ENCODE assay signal across 16 mouse cellular contexts in the genomic region with DNA sequence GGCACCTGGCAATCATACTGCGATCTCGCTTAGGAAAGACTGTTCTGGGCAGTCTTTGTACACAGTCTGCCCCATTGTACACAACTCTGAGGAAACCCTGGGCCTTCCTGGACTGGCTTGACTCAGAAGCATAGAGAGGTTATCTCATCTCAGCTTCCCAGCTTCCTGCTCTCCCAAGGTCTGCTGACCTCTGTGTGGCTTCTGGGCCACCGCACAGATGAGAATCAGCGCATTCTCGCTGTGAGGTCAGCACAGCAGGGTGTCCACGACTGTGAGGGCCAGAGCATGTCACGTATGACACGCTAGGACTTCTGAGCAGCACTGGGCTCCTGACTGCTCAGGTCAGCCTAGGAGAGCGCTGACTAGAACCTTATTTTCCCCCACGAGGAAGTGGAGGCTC. TPM values are rescaled to one million over a fixed set of nuclear protein-coding genes. Genes with fewer than 3 reads are reported as not detected.
DNase-seq lines count a peak whose midpoint lies in the region; ATAC-seq lines count a peak whose summit lies in the region.
"Had no signal": no experiment of that assay in that cellular context is flagged by ENCODE, and none has a peak within 500 bp of the region (broad histone marks: within the 10 kb centered on the region; RNA-seq: fewer than 3 reads in every experiment).

No protein-coding gene starts in this region.

- no peaks in the 10 kb centered on the region for H3K9me3 ChIP-seq in intestine, embryonic 16.5 days (ENCODE audit: control insufficient read depth, low read length)
- no peaks in the 10 kb centered on the region for H3K9me3 ChIP-seq in intestine, embryonic 15.5 days
- H3K9me3 ChIP-seq in liver, embryonic 16.5 days (replicated peaks; ENCODE audit: control insufficient read depth, low read length) = no peaks in the 10 kb centered on the region
- H3K9me3 ChIP-seq: forebrain, embryonic 12.5 days; hindbrain, embryonic 13.5 days; limb, embryonic 12.5 days had no signal

- H3K9ac ChIP-seq in intestine, embryonic 16.5 days (ENCODE audit: low read depth, low read length) = no peak overlapping the region
- no peak overlapping the region for H3K9ac ChIP-seq in intestine, embryonic 15.5 days
- H3K9ac ChIP-seq in liver, embryonic 16.5 days (ENCODE audit: low read depth, low read length) = no peak overlapping the region
- H3K9ac ChIP-seq: forebrain, embryonic 12.5 days; hindbrain, embryonic 13.5 days; limb, embryonic 12.5 days had no signal

- H3K27me3 ChIP-seq in intestine, embryonic 16.5 days (replicated peaks; ENCODE audit: control insufficient read depth, insufficient read depth, low read length) = no peaks in the 10 kb centered on the region
- no peaks in the 10 kb centered on the region for H3K27me3 ChIP-seq in intestine, embryonic 15.5 days (replicated peaks)
- no peaks in the 10 kb centered on the region for H3K27me3 ChIP-seq in liver, embryonic 16.5 days (ENCODE audit: control insufficient read depth, insufficient read depth, low read depth, low read length)
- H3K27me3 ChIP-seq: CH12.LX; forebrain, embryonic 12.5 days; hindbrain, embryonic 13.5 days; limb, embryonic 12.5 days had no signal

- H3K4me2 ChIP-seq in intestine, embryonic 16.5 days (ENCODE audit: low read depth, low read length) = no peak overlapping the region
- H3K4me2 ChIP-seq in intestine, embryonic 15.5 days (replicated peaks) = no peak overlapping the region
- no peak overlapping the region for H3K4me2 ChIP-seq in liver, embryonic 16.5 days (ENCODE audit: low read depth, low read length)
- H3K4me2 ChIP-seq: forebrain, embryonic 12.5 days; hindbrain, embryonic 13.5 days; limb, embryonic 12.5 days had no signal

- no peaks in the 10 kb centered on the region; the same call in 1 of the 2 replicates for H3K4me1 ChIP-seq in intestine, embryonic 16.5 days (ENCODE audit: control insufficient read depth, insufficient read depth, low read length)
- no peaks in the 10 kb centered on the region for H3K4me1 ChIP-seq in intestine, embryonic 15.5 days (replicated peaks)
- peaks cover 4% of the 10 kb centered on the region; the same call in 1 of the 2 replicates for H3K4me1 ChIP-seq in liver, embryonic 16.5 days (ENCODE audit: control insufficient read depth, low read depth, low read length)
- H3K4me1 ChIP-seq: hindbrain, embryonic 13.5 days; limb, embryonic 12.5 days had no signal

- peak; percentile 58 for DNase-seq in Muller cell, postnatal 12 days (ENCODE audit: inconsistent ontology term)
- peak; percentile 22 for DNase-seq in embryo, embryonic 10.5 days (ENCODE audit: low spot score)
- DNase-seq in thymus, postnatal 10 days (ENCODE audit: low spot score in 2 of 2) = no peak
- DNase-seq in spleen, adult 12 weeks (ENCODE audit: low spot score) = no peak
- DNase-seq: adrenal gland, postnatal 36 days; gastrocnemius, postnatal 36 days; lung, postnatal 4 days; thymus, adult 18-20 months had no signal

- 64% methylated on average over 10 of the region's 10 CpGs for WGBS in intestine, embryonic 16.5 days
- 66% methylated on average over 10 of the region's 10 CpGs for WGBS in intestine, embryonic 15.5 days
- WGBS in liver, embryonic 16.5 days (ENCODE audit: insufficient replicate concordance) = 23% methylated on average over 10 of the region's 10 CpGs

- no peak overlapping the region for H3K27ac ChIP-seq in intestine, embryonic 16.5 days (ENCODE audit: low read length)
- no peak overlapping the region for H3K27ac ChIP-seq in intestine, embryonic 15.5 days
- peak overlapping the region; percentile 48 for H3K27ac ChIP-seq in liver, embryonic 16.5 days (ENCODE audit: low read length)
- H3K27ac ChIP-seq: forebrain, embryonic 12.5 days; hindbrain, embryonic 13.5 days; limb, embryonic 12.5 days had no signal

- peak; percentile 31; the same call in 1 of the 2 replicates for ATAC-seq in intestine, embryonic 16.5 days
- no peak for ATAC-seq in intestine, embryonic 15.5 days
- ATAC-seq in liver, embryonic 16.5 days (ENCODE audit: low read depth) = peak; percentile 77

- H3K36me3 ChIP-seq in intestine, embryonic 16.5 days (ENCODE audit: control insufficient read depth, insufficient read depth, low read length) = no peaks in the 10 kb centered on the region
- no peaks in the 10 kb centered on the region for H3K36me3 ChIP-seq in intestine, embryonic 15.5 days
- H3K36me3 ChIP-seq in liver, embryonic 16.5 days (ENCODE audit: control insufficient read depth, insufficient read depth) = no peaks in the 10 kb centered on the region
- H3K36me3 ChIP-seq: forebrain, embryonic 12.5 days; hindbrain, embryonic 13.5 days; limb, embryonic 12.5 days had no signal

- H3K4me3 ChIP-seq in intestine, embryonic 16.5 days (ENCODE audit: low read length) = no peak overlapping the region
- H3K4me3 ChIP-seq in intestine, embryonic 15.5 days (replicated peaks) = no peak overlapping the region
- no peak overlapping the region for H3K4me3 ChIP-seq in liver, embryonic 16.5 days (ENCODE audit: low read depth, low read length)
- H3K4me3 ChIP-seq: forebrain, embryonic 12.5 days; hindbrain, embryonic 13.5 days; limb, embryonic 12.5 days had no signal

RNA-seq across cellular contexts. Expression of a gene that starts 29.3 kb away (rescaled TPM):
- 50.8 and 52.4 TPM in 2 replicates for polyA plus RNA-seq in intestine, embryonic 16.5 days (2015; fragmentation: Nextera tagmentation; extraction: Ambion mirVana)
- 38.1 and 38.3 TPM in 2 replicates for polyA plus RNA-seq in intestine, embryonic 15.5 days (2015; fragmentation: Nextera tagmentation; extraction: Ambion mirVana)
- polyA plus RNA-seq in liver, embryonic 16.5 days (2015; fragmentation: Nextera tagmentation; extraction: Ambion mirVana) = 90.2 and 94.8 TPM in 2 replicates
- polyA plus RNA-seq: forebrain, embryonic 12.5 days; hindbrain, embryonic 13.5 days; limb, embryonic 12.5 days; spleen, adult 2 months had no signal

RNA-seq across cellular contexts. Expression of a gene that starts 57.5 kb away (rescaled TPM):
- polyA plus RNA-seq in intestine, embryonic 16.5 days (2015; fragmentation: Nextera tagmentation; extraction: Ambion mirVana) = 7.9 and 8.7 TPM in 2 replicates
- 6.0 and 6.6 TPM in 2 replicates for polyA plus RNA-seq in intestine, embryonic 15.5 days (2015; fragmentation: Nextera tagmentation; extraction: Ambion mirVana)
- polyA plus RNA-seq in liver, embryonic 16.5 days (2015; fragmentation: Nextera tagmentation; extraction: Ambion mirVana) = 3.5 and 3.6 TPM in 2 replicates

Comparison
In these comparisons a context has a peak if more than half of its experiments do, and no peak if none do; other contexts are left out.
1. DNase-seq: peak in Muller cell, postnatal 12 days (single experiment) and embryo, embryonic 10.5 days (single experiment); none in thymus, postnatal 10 days (0 of 2) and spleen, adult 12 weeks (single experiment).